Mouse (Mus musculus) thymus, postnatal 4 days (tissue): ENCODE measurements around the gene Cstad.
A peak's percentile ranks its signal among the peaks of the same experiment; 100 is the strongest.

Experiments used
- DNase-seq: peaks from one replicate; pipeline ENCODE4 v3.0.0; 2021

Cstad gene

DNA sequence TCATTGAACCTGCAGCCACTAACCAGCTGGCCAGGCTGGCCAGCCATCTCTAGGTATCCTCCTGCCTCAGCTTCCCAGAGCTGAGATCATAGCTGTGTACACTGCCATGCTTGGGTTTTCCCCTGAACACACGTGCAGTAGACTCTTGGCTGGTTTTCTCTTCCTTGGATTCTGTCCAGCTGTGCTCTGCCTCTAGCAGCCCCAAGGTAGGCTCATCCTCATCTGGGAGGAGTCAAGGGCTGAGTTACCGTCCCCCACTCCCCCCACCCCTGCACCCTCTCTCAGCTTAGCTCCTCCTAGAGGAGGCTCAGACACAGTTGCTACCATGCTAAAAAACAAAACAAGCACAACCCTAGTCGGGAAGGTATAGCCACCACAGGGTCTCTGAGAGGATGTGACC lies 4.8 kb downstream of the Cstad start:
- DNase-seq = no peak

DNA sequence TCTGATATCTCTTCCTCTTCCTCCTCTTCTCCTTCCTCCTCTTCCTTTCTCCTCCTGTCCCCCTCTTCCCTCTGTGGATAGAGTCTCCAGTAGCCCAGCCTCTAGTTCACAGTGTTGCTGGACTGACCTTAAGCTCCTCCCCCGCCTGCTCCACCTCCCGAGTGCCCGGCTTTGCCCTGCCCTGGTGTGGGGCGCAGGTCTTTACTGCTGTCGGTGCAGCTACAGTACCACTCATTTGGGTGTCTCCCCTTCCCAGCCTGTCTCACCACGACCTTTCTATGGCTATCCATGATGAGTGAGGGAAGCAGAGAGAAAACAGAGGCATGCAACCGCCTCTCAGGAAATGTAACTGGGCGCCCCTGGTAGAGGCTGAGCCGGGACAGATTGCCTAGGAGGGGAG lies 5.5 kb downstream of the Cstad start:
- DNase-seq = no peak

DNA sequence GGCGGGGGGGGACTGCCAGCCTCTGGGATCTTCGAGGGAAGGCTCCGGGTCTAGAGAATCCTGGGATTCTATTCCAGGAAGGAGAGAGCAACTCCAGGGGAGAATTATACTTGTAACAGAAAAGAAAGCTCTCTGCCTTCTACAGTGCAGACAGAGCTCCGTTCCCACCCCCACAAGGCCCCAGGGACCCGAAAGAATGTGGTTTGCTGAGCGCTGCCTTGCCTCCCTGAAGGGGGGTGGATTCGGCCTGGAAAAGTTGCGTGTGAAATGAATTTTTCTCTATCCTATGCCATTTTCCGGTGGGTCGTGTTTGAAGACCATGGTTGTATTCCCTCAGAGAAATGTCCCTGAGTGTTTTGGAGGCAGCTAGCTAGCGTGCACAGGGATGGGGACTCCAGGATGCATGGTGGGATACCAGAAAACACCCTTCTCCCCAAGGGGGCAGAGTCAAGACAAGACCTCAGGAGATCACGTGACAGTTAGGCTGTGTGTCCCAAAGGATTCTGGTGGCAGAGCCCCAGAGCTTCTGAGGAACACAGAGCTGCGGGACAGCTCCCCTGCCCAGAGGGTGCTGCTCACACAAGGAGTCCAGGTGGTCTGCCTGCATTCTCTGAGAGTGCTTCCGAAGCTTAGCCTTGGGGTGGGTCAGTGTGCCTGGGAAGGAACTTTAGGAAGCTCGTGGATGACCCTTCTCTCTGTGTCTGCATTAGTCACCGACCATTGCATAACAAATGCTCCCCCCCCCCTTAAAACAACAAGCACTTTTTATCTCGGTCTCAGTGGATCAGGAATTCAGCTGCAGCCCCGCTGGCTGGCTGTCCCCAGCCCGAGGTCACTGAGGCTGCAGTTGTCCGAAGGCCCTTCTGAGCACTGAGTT lies 6.4 kb downstream of the Cstad start:
- no peak for DNase-seq

DNA sequence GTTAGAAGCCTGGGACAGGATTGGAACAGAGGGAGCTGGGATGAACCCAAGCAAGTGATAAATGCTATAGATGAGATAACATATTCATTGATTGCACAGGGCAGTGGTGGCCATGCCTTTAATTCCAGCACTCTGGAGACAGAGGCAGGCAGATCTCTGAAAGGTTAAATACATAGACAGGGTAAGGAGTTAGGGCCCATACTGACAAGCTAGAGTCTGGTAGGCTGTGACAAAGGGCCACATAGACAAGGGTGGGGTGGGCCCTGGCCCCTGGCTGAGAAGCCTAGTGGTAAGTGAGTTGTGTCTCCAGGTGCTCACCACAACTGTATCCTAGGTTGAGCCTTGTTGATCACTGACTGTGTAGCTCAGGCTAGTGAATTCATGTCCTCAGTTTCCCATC lies 7.6 kb downstream of the Cstad start:
- DNase-seq = no peak

DNA sequence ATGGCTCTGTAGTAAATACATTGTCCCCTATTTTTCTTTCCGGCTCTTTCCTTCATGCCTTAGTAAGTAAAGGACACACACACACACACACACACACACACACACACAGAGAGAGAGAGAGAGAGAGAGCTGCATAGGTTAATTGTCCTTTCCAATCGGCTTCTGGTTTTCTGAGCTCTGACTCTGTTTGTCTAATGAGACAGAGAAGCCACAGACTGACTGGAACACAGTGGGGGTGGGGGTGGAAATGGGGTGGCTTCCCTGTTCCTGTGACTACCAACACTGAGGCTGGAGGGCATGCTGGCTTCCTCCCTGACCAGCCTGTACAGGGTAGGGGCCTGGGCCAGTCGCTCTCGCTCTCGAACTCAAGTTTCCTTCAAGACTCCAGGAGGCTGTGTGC lies 8.9 kb downstream of the Cstad start:
- no peak for DNase-seq

DNA sequence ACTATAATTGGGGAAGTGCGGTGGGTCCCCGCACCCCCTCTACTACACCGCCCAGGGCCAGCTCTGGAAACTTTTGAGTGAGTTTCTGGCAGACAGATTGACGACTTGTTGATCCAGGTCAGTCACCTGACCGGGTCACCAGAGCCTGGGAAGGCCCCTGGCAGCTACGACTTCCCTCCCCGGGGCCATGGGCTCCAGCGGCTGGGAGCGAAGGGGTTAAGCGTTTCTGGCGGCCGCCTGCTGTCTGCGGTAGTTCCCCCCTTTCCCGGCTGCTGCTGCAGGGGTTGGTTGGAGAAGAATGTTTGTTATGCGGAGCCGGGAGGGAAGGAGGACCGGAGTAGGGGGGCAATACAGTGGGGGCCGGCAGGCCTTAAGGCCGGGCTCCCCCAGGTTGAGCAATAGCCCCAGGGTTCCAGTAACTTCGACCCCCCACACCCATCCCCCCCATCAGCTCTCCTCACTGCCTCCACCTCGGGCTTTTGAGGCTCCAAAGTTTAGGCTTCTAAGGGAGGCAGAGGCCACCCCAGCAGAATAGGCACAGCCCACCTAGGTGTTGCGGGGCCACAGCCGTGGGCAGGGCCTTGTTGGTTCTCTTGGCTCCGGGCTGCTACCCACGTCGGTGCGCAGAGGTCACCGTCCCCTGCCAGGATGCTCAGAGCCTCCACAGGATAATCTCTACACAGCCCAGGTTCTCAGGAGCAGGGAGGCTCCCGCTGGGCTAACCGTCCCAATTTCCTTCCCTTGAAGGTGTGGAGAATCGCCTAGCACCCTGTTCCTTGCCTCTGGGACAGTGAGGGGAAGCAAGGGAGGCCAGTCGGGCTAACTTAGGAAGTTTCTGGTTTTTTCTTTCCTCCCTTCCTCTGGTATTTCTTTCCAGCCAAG lies 10.3 kb downstream of the Cstad start:
- DNase-seq = peak; percentile 58

DNA sequence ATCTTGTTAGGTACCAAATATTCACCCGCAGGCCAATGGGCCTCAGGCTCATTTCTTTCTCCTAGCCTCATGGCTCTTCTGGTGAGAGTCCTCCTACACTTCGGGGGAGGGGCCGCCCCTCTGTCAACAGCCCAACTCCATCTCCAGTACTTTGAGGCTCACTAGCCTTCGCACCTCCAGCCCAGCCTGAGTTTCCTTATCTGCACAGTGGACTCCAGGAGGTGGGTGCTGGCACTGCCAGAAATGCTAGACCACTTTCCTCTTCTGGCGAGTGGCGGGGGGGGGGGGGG lies 10.9 kb downstream of the Cstad start:
- no peak for DNase-seq

DNA sequence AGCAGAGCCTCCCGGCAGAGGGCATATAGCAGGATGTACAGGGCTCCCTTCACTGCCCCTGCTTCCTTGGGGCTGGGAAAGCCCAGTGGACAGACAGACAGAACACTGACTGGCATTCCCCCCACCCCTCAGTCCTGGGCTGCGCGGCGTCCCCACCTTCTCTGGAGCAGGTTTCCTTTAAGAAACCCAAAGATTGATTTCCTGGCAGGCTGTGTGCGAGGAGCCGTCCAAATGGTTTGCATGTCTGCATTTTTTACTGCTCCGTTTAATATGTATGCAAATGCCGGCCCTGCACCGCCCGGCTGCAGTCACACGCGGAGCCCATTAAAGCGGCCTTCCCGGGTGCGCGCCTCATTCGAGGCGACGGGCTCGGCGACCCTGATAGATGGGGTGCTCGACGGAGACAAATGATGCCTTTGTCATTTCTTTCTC lies 11.8 kb downstream of the Cstad start:
- DNase-seq = no peak

DNA sequence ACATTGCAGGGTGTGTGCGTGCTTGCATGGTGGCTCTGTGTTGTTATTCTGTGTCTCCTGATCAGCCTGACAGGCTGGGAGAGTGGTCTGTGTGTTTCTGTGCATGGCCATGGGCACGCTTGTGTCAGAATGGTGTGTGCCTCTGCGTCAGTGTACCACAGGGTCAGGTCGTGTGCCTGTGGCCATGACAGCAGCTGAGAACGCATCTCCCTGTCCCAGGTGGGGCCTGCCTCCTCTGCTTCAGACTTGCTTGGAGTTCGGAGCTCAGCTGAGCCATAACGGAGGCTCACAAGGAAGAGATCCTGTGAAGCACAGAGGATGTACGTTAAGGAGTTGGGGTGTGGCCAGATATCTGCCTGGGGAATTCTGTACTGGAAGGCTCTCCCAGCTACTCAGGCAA lies 13.1 kb downstream of the Cstad start:
- no peak for DNase-seq

DNA sequence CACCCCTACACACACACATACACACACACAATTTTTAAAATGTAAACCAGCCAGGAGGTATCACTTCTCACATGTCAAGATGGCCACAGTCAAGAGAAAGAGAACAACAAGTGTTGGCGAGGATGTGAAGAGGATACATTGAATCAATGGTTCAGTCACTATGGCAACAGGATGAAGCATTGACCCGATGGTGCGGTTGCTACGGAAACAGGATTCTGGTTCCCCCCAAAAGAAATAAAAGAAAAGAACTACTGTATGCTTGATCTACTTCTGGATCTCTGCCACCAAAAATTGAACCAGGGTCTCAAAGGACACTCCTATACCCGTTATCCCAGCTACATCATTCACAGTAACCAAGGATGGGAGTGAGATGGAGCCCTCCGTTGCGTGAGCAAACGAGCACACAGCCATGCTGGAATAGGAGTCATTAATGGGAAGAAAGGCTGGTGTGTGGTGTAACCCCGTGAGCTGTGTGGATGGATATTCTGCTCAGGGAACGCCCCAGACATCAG lies 13.9 kb downstream of the Cstad start:
- no peak for DNase-seq

DNA sequence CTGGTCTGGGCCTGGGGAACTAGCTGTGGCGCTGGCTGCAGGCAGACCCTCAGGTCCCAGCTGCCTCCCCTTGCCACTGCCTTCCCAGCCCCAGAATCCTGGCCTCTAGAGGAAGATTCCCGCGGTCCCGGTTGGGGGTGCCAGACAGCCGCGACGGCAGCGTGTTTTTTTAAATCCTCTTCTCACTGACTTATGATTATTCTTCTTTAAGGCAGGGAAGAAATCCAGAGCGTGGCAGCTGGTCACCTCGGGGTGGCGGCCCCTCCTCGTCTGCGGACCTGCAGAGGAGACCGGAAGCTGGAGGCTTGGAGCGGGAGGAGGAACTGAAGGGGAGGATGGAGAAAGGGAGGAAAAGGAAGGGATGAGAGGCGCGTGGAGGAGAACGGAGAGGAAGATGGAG lies 18.7 kb downstream of the Cstad start:
- DNase-seq = no peak

DNA sequence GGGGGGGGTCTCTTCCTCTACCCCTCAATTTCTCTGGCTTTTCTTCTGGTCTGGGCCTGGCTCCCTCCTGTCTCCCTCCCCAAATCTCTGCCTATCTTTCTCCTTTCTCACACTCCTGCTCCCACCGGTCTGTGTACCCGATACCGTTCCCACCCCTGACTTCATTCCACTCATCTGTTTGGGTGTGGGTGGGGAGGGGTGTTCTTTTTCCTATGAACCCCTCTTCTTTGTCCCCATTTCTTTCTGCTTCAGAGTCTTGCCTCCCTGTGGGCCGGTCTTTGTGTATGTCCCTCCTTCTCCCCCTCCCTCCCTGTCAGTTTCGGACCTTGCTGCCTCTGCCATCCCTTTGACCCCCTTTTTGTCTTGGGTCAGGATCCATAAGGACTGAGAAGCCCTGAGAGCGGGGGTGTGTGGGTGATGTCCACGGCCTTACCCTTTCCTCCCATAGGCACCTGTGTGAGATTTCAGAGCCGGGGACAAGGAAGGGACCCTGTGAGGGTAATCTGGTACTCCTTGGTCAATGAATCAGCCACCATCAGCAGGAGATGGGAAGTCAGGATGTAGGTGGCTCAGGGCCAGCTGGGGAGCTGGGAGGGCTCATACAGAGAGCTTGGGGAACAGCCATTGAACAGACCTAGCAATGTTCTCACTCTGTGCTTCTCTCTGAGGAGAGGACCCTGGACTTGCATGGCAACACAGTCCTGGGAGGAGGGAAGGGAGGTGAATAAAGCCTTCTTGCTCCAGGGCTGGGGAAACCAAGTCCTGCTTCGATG lies 19.5 kb downstream of the Cstad start:
- no peak for DNase-seq

DNA sequence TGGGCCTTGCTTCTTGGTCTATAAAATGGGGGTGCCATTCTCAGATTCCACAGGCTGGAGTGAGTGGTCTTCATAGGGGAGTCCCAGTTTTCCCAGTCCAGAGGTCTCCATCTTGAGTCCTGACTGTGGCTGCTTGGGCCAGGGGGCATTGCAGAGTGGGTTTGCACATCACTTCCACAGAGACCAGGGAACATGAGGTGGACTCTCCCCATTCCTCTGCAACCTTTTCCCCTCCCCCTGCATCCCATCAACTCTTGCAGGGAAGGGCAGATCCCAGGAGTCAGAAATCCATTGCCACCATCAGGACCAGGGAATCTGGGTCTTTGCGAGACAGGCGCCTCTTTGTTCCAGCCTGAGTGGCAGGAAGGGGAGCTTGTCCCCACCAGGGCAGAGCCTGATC lies 21.0 kb downstream of the Cstad start:
- DNase-seq = no peak

DNA sequence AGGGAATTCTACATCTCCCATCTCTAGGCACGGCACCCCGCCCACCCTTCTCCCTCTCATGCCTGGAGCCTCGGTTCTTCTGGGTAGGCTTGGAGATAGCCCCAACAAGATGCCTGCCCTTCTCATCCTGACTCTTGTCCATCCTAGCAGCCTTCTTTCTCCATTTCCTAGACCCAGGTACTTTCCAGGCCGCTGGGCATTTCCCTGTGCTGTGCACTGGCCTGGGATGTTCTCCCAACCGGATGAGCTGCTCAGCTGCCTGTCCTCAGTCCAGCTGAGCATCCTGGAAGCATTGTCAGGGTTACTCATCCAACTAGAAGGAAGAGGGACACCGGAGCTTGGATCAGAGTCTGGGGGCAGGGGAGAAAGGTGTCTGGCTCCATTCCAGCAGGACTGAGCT lies 21.6 kb downstream of the Cstad start:
- DNase-seq = no peak

DNA sequence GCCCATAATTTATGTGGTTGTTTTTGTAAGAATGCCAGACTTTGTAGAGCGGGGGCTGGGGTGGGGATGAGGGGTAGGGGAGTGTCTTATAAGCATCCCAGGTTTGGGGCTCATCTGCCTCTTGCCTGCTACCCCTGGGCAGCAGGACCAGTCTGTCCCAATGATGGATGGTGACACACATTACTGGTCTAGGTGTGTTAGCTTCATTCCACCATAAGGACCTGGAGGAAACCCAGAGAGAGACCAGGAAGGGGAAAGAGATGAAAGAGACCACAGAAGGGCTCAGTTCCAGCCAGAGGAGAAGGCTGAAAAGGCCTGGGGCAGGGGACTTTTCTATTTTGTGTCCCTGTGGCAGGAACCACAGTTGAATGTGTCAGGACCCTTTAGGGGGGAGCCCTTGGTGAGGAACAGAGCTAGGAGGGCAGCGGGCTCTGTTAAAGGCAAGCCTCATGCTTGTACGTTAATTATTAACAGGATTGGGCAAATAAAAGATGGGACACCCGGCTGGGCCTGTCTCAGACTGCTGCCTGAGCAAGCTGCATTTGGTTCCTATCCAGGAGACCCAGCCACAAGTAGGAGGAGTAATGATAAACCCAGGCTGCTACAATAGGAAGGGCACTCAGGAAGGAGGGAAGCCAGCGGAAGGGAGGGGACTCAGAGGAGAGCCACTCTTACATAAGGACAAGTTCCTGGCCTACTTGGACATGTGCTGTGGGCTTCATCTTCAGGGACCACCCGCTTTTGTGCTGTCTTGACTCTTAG lies 23.8 kb downstream of the Cstad start:
- DNase-seq = no peak

DNA sequence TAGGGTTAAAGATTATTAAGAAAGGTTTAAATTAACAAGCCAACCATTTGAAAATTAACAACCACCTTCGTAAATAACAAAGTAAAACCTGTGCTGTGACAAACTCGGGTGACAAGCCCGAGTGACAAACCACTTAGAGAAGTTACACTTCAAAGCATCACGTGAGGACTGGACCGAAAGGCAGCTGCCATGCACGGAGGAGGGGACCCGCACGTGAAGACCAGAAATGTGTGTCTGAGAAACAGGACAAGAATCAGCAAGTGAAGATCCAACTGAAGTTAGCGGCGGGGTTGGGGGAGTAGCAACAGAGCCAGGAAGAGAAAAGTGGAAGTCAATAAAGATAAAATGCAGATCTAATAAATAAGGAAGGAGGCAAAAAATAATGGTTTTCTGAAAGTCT lies 29.0 kb downstream of the Cstad start:
- DNase-seq = no peak

DNA sequence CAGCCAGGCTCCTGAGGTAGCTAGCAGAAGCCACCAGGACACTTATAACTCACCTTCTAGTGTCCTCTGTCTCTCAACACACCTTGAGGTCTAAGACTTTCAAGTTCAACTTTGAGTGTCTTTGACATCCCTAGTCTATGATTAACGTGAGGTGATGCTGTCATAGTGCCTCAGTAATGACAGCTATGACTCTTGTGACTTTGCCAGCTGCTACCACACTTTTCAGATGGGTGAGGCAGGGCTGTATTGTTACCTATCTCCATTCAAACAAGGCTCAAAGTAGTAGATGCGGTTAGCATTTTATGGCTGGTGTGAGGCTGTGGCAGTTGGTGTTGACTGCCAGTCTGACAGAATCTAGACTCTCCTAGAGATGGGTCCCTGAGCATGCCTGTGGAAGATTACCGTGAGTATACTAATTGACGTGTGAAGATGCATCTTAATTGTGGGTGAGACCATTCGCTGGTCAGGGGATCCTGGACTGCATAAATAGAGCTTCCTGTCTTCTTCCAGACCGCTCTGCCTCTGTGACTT lies 30.5 kb downstream of the Cstad start:
- no peak for DNase-seq

DNA sequence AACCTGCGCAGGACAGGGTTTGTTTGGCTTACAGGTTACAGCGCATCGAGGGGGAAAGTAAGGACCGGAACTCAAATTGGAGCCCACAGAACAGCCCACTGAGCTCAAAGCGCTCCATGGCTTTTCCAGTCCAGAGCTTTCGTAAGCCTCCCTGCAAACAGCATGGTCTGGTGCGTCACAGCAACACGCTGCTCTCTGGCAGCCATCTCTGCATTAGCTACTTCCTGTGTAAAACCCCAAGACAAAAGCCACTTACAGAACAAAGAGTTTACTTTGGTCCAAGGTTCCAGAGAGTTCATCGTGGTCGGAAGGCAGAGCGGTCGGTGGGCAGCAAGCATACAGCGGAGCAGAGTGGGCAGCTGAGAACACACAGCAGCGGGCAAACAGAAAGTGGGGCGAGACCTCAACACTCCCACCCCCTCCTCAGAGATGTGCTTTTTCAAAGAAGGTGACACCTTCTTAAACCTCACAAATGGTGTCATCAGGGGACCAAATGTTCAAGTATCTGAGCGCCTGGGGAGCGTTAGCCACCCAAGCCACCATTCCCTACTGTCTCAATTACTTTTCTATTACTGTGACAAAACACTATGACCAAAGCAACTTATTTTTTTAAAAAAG lies 31.3 kb downstream of the Cstad start:
- DNase-seq = peak; percentile 46

DNA sequence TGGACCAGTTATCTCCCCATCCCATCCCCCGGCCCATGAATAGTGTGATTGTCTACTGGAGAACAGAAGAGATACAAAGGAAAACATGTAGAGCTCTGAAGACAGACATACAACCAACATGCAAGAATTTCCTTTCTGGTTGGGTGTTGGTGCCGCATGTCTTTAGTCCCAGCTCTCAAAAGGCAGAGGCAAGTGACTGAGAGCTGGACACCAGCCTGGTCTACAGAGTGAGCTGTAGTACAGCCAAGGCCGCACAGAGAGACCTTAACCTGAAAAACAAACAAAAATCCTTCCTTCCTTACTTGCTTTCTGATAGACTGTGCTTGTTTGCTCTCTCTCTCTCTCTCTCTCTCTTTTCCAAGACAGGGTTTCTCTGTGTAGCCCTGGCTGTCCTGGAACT lies 32.5 kb downstream of the Cstad start:
- no peak for DNase-seq

DNA sequence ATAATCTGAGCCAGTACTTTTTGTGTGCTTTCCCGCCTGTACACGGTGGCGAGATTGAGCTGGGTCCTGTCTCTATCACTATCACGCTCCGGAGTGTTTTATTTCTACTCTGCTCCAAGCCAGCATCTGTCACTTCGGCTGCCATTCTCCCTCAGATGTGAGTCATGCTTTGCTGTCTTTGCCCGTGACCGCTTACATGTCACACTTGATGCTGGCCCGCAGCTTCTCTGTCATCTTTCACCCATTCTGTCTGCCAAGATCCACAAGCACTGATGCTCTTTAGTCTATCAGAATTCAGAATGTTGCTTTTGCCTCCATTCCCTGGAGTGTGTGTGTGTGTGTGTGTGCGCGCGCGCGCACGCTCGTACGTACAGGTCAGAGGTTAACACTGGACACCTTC lies 33.5 kb downstream of the Cstad start:
- DNase-seq = no peak

DNA sequence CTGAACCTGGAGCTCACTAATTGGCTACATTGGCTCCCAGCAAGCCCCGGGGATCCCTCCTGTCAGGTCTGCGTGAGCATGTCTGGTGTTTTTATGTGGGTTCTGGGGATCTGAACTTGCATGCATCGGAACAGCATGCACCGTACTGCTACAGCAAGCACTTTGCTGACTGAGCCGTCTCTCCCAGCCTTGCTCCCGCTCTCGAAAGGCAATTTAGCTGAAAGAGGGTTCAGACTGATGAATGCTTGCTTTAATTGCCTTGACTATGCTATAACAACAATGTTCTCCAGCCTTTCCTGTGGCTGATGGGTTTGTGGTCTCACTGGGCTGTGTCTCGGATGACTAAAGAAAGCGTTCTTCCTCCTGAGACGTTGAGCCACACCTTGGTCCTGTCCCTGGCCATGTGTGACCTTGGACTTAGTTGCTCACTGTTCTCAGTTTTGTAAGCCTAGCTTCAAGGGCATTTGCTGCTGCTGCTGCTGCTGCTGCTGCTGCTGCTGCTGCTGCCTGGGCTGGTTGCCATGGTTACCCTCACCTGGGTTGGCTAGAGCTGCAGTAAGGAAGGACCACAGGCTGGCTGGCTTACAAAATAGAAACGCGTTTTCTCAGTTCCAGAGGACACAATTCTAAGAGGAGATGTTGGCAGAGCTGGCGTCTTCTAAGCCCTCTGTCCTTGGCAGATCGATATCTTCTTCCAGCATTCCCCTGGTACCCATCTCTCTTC lies 34.4 kb downstream of the Cstad start:
- DNase-seq = no peak
